Mouse (Mus musculus) spleen, adult 2 months (tissue): ENCODE measurements around the gene Hoxd4.

Experiments used
- CTCF ChIP-seq: fragments of 200-500 bp; IDR thresholded peaks from 2 replicates; pipeline ENCODE4 v1.5.1; 2011; ENCODE audit warnings: mild to moderate bottlenecking, inconsistent platforms; ENCODE audit not compliant: insufficient read depth, insufficient read length, insufficient replicate concordance; ENCODE audit errors: extremely low read depth
- POLR2A ChIP-seq: fragments of 200-500 bp; IDR thresholded peaks from 2 replicates; pipeline ENCODE4 v1.6.1; 2011; ENCODE audit warnings: low read depth, low read length, inconsistent platforms

GRCm38 (mm10) chr2:74702820-74703219, 8.9 kb upstream of the Hoxd4 start:
- TF ChIP-seq CTCF (no peak), POLR2A (no peak)
